Mouse (Mus musculus) adrenal gland (tissue): Measurements from ENCODE around the gene Rcbtb2.

ENCODE experiments used
- intact Hi-C: fragments of 180-260 bp; cut with DNase I; formaldehyde crosslinking; loops from one replicate; pipeline ENCODE4 v1.15.1; 2025

The Rcbtb2 gene

DNA sequence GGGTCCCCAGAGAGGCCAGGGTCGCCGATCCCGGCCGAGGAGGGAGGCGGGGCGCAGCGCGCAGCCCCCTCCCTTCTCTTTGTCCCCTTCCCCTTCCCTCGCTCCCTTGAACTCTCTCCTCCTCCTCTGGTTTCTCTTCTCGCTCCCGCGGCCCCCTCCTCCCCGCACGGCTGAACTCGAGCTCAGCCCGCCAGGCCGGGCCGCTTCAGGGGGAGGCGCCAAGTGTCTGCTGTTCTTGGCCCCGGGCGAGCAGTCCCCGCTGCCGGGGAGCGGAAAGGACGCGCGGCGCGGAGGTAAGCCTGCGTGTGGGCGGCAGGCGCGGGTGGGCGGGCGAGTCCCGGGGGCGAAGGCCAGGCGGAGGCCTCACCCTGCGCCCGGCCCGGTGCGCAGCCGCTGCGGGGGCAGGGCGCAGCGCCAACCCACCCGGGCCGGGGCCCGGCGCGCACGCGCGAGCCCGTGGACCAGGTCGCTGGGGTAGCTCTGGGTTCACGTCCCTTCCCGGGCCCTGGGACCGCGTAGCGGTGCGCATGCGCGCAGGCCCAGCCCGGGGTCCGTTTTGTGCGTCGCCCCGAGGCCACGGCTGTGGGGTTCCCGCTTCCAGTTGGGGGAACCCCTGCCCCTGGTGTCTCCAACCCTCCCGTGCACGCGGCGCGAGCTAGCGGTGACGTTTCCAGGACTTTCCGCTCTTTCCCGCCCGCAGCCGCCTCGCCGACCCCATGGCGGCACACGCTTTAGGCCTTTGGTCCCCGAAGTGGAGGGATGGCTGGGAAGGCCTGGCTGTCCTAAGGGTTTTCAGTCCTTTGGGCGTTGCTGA is 20.3 kb downstream of the Rcbtb2 start:
- intact Hi-C loops: loop anchor here (5.0 kb wide), 1 partner anchor 94 kb away; the partner anchor contains the start of gene Lpar6

DNA sequence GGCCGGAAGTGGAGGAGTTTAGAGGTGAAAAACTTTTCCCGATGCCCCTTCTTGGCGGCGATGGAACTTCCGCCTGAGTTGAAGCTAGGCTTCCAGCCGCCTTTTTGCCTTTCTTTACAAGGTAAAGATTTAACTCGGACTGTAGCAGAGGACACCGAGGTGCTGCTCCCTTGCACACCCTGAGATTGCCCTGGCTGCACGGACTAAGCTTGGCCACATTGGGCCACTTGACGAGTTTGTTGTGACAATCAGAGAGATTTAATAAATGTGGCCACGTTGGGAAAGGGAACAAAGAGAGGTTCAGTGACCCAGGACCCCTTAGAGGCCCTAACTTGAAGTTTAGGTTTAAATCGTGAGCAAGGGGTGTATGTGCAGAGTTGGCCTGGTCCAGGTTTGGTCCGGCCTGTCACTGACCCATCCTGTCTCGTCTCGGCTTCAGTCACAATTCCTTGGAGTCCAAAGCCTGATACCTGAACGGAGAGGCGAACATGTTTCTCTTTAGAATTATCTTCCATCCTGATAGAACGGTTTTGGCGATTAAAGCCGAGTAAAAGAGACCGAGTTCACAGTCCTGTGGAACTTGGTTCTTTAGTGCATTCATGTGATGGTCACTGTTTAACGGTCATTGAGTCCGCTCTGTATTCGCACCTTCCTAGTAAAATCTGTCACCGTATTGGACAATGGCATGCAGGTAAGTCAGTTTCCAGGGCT is 21.0 kb downstream of the Rcbtb2 start:
- intact Hi-C loops: loop anchor here (5.0 kb wide), 1 partner anchor 93 kb away; the partner anchor contains the start of gene Lpar6

DNA sequence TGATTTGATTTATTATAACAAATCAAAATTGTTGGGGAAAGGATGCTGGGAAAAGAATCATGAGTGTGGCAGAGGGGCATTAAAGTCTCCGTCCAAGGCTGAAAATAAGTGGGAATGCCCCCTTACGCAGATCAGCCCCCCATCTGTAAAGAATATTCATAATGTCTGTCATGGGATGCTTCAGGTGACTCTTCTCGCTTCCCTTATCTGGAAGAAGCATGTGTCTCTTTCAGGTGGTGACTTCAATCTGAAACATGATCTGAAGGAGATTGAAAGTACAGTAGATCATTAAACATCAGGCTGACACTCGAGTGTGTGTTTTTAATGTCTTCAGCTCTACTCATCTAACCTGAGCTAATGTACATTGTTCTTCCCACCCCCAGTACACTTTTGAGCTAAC is 22.7 kb downstream of the Rcbtb2 start:
- intact Hi-C loops: no loop called here

DNA sequence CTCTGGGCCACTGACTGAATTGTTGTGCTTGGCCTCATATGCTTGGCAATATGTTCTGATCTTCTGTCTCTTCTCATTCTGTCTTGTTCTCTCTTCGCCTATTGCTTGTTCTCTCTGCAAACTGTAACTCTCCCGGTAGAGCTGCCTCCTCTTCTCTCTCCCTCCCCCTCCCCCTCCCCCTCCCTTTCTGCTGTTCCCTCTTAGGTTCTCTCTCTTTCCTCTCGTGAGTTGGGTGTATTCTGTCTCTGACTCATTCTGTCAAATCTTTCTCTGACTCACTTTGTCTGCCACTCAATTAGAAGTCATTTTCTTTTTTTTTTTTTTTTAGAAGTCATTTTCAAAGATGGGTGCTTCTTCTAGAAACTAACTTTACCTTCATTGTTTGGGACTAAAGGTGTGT is 23.9 kb downstream of the Rcbtb2 start:
- intact Hi-C loops: no loop called here

DNA sequence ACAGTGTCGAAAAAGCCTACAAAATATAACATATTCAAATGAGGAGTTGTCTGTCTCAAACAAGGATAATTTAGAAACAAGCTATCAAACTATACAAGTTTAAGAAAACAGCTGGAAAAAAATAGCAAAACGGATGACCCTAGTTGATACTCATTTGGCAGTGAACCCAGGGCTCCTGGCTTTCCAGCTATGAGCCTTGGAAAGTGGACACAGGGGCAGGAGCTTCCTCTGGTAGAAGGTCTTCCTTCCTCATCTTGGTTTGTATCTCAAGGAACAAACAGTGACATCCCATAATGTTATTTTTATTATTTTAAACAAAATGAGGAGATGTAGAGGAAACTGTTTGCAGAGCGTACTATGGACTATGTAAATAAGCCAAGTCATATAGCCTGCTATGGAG is 25.3 kb downstream of the Rcbtb2 start:
- intact Hi-C loops: no loop called here

DNA sequence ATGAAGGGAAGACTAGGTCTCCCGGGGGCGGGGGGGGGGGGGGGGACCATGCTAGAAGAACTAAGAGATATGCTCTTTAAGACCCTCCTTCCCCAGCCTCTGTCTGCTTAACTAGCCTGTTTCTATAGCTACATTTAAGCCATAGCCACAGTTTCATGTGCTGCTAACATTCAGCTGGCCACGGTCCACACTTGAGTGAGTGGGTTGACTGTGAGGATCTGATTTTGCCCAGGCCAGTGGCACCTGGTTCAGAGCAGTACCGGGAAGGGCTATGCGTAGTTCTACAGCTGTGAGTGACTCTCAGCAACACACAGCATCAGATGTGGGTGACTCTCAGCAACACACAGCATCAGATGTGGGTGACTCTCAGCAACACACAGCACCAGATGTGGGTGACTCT is 38.5 kb downstream of the Rcbtb2 start:
- intact Hi-C loops: no loop called here

DNA sequence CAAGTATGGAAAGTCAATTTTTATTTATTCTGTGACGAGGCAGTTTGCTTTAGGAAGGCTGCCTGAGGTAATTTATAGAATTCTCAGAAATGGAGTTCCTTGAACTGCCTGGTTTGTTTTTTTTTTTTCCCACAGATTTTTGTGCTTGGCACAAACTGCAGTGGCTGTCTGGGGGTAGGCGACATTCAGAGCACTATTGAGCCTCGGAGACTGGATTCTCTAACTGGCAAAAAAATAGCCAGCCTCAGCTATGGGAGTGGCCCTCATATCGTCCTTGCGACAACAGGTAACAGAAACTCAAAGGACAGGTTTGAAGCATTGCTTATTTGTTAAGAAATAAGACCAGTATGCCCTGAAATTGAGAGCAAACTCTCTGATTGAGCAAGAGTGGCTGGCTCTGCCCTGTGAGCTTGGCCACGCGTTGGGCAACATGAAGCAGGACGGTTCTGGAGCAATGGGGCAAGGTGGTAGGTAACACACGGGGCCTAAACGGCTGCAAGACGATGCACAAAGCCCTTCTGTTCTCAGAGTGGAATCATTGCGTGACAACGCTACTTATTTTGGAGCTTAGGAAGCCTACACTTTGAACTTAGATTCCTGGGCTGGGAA is 39.5 kb downstream of the Rcbtb2 start:
- intact Hi-C loops: no loop called here

DNA sequence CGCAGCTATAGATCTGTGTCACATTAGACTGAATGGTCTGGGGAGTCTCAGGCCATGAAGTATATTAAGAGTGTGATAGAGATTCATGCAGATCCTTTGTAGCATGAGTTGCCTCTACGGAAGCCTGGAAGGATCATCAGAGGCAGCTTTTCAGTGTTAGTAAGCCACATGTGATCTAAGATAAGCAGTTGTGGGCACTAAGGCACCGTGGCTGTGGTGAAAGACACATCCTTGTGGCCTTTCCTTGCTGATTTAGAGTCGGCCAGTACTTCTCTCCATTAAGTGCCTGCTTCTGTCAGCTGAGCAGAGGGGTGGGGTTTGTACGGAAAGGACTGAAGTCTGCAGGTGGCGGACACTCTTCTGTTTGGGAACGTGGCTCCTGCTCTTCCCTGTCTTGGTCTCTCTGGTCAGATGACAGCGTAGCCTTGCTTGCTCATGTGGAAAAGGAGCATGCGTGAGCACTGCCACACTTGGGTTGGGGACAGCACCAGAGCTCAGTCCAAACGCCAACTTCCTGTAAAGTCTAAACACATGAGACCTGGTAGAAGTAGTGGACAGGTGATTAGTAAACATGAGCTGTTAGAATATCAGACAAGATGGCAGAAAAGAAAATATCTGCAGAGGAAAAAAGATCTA is 40.6 kb downstream of the Rcbtb2 start:
- intact Hi-C loops: no loop called here

DNA sequence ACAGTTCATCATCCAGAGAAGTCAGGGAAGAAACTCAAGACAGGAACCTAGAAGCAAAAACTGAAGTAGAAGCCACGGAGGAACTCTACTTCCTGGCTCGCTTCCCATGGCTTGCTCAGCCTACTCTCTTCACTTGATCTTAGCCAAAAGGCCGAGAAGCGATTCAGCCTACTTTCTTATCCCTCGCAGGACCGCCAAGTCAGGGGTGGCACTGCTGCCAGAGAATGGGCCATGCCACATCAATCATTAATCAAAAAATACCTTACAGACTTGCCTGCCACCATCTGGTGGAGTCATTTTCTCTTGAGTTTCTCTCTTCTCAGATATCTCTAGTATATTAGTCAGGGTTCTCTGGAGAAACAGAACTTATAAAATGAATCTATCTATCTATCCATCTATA is 42.3 kb downstream of the Rcbtb2 start:
- intact Hi-C loops: no loop called here

DNA sequence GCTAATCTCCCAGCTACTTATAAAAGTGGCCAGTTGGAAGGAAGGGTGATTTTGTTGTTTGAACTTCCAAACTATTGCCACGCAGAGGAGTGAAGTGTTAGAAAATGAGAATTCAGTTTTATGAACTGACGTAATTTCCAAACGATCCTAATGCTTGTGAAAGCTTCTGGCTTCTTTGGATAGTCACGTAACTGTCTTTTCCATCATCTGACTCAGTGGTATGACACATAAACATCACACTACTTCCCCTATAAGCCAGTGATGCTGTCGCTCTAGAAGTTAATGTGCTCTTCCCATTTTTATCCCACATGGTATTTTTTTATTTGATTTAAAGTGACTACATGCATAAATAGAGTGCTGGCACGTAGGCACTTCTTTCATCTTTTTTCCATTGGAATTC is 45.8 kb downstream of the Rcbtb2 start:
- intact Hi-C loops: no loop called here

DNA sequence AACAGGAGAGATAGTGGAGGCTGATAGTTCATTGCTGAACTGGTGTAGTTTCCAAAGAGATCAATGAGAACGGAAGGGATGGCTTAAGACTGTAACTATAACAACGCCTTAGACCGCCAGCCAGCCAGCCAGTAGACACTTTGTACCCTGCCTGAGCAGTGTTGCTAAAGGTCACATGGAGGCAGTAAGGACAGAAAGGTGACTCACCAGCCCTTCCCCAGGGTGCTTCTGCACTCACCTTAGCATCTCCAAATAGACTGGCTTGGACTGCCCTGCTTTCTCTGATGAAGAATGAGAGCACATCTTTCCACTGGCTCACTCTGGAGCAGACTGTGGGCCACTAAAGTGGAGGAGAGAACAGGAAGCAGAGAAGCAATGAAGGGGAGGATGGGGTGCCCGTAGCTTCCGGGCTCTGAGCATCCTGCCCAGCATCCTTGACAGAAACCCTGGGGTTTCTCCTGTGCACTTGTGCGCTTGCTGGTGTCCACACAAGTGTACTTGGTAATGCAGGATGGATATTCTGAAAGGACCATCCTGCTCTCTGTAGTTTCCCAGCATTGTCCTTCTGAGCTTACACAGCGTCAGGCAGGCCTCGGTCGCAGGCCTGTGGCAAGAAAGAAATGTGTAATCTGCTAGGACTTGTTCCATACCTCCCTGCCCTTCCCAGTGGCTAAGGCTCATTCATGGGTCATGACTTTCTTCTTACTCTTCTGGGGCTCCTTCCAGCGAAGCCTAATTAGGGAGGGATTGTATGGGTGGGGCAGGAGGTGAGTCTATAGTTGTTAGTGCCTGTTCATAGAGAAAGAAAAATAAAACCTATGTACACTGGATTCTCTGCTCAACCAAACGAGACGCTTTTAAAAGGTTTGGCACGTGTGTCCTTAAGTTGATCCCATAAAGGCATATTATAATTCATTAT is 47.3 kb downstream of the Rcbtb2 start:
- intact Hi-C loops: no loop called here

DNA sequence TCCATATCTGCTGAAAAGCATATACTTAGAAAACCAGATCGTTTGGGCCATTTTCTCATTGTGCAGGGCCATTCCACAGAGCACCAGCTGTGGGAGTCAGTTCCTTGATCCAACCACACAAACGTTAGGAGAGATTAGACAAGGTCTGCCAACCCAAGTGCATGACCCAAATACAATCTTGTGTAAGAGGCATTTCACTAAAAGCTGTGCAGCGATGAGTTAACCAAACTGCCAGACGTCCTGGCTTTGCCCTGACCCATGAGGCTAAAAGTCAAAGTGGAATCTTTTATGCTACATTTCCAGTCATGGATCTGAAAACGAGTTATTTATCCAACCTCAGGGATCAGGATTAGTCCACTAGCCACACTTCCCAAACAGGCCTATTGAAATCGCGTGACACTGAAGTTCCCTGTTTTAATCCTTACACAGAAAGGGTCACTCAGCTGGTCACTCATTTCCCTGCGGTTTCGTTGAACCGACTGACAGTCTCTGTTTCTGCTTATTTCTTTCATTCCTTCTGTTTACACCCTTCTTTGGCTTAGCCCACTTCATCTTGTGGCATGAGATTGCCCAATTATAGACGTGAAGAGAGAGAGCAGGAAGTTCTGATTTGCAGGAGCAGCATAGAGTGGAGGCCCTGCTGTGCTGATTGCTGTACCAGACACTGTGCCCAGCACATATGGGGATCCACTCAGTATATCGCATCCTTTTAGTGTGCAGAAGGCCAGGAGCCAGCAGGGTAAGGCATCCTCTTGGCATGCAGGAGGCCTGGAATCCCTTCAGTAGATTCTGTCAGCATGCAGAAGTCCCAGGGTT is 49.6 kb downstream of the Rcbtb2 start:
- intact Hi-C loops: no loop called here

DNA sequence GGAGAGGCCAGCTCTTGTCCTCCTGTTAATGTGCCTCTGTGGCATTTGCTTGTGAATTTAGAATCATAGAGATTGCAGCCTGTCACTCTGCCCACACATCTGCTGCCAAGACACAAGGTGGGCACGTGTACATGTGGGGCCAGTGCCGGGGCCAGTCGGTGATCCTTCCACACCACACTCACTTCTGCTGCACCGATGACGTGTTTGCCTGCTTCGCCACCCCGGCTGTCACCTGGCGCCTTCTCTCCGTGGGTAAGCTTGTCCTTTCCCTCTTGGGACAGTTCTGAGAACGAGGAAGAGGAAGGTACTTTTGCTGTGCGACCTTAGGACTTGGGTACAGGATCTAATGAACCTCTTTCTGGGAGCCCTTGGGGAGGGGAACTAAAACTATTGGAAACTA is 50.8 kb downstream of the Rcbtb2 start:
- intact Hi-C loops: no loop called here

DNA sequence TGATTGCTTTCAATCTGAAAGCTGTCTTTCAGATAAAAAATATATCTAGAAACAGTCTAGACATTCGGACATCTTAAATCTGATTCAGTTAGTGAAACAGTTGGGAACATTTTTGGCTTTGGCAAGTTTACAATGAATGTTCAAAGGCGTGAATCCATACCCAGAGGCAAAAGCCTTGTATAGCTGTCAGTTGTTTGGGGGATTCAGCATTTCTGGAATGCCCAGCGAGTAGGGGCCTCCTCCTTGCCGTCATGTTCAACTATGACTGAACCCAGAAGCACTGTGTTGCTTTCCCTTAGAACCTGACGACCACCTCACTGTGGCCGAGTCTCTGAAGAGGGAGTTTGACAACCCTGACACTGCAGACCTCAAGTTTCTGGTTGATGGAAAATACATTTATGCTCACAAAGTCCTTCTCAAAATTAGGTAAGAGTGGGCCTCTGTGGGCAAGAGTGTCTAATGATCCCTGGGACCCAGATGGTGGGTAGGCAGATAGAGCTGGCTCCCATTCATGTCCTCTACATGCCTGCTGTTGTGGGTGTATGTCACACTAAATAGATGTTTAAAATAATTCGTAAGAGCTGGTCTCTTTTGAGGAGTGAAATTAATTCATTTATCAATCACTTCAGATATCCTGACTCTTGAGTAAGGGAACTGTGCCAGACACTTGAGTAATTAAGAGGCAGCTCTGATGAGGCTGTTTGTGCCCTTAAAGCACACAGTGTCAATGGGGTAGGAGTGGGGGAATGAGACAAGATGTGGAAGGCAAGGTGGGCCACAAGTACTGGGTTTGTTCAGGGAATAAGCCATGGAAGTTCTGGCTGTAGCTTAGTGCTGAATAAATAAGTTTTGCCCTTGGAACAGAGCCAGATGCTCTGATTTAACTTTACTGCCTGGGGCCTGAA is 51.5 kb downstream of the Rcbtb2 start:
- intact Hi-C loops: no loop called here

DNA sequence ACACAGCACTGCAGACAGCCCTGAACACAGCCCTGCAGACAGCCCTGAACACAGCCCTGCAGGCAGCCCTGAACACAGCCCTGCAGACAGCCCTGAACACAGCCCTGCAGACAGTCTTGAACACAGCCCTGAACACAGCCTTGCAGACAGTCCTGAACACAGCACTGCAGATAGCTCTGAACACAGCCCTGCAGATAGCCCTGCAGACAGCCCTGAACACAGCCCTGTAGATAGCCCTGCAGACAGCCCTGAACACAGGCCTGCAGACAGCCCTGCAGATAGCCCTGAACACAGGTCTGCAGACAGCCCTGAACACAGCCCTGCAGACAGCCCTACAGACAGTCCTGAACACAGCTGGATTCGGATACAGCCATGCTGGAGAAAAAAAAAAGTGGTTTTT is 52.2 kb downstream of the Rcbtb2 start:
- intact Hi-C loops: no loop called here

DNA sequence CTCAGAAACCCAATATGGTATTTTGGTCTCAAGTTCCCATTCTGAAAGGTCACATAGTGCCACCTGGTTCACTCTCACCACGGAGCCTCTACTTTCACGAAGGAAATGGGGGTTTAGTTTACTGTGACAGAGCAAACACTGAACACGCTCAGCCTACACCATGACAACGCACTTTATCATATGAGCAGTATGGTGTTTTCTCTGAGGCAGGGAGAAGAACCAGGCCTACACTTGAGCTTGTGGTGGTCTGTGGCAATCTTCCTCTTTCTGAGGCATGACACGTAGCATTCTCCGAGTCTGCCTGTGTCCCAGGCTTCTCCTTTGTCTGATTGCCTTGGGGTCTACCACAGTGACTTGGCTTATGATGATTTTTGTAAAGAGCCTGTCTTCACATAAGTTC is 53.0 kb downstream of the Rcbtb2 start:
- intact Hi-C loops: no loop called here

DNA sequence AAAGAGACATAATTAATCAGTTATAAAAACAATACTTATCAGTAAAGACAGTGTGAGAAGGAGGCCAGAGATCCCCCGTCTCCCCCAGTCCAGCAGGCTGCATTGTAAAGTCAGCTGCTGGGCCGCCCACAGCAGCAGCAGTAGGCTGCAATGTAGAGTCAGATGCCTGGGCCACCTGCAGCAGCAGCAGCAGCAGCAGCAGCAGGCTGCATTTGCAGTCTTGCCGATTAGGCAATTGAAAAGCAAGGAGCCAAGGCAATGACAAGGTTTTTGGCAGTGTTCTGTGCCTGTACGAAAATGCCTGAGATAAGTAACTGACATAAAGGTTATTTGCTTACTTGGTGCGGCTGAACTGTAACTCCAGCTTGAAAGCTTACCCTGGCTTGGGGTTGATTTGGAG is 53.4 kb downstream of the Rcbtb2 start:
- intact Hi-C loops: no loop called here

DNA sequence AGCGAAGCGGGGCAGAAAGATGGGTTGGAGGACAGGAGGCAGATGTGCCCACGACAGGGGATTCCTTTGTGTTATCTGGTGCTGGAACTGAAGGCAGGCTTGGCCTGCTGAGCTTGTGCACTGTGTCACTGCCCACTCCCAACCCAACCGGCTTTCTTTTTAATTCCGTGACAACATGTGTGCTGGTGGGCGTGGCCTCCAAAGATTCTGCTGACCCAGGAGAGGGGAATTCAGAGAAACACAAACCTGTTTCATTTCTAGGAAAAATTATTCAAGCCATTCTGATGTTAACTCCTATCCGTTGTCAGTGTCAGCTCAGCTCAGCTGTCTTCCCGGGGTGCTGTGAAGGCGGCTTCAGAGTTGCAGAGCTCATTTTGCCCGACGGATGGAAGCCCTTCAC is 55.1 kb downstream of the Rcbtb2 start:
- intact Hi-C loops: no loop called here

DNA sequence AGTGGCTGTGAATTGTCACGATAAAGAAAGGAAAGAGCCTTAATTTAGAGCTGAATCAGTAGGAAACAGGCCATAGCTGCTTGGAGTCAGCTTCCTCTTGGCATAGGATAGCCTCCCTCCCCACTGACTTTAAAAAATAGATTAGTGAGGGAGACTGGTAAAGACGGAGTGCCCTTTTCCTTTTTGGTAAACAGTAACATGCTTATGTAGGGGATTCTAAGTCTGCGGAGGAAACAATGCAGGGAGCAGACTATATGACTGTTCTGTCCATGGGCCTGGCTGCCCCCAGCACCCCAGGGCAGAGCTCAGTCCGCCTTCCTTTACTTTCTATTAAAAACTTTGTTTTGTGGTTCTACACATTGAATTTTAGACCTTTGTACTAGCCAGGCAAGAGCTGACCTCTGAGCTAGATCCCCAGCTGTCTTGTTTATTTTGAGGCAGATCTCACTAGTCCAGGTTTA is 56.4 kb downstream of the Rcbtb2 start:
- intact Hi-C loops: no loop called here
